Mouse (Mus musculus): Measurements from ENCODE around the gene D1Ertd622e. TPM values are rescaled to one million over a fixed set of nuclear protein-coding genes. Genes with fewer than 3 reads are reported as not detected.
A peak's percentile ranks its signal among the peaks of the same experiment; 100 is the strongest.

The D1Ertd622e gene
- polyA plus RNA-seq (2011; ENCODE audit: insufficient read depth, insufficient read length, low replicate concordance, missing spikeins): 17.1 and 25.1 TPM in 2 replicates

GRCm38 (mm10) chr1:97661406-97662241 lies at the start of gene D1Ertd622e:
TSS of gene D1Ertd622e (minus strand) at chr1:97662074.
- Histone ChIP-seq H3K27ac (ENCODE audit: control insufficient read depth, insufficient read depth, low read depth, low read length, poor library complexity) (peak within 1 kb of the TSS; percentile 99), H3K4me1 (ENCODE audit: control insufficient read depth, insufficient read depth, low read length) (peaks cover 1% of the 10 kb centered on the region), H3K4me3 (replicated peaks; ENCODE audit: control insufficient read depth, low read depth, low read length) (peak within 1 kb of the TSS; percentile 97)
- TF ChIP-seq CTCF (IDR thresholded peaks at IDR 0.05; ENCODE audit: control insufficient read depth, insufficient read depth, low read length) (no peak), POLR2A (IDR thresholded peaks at IDR 0.05; ENCODE audit: borderline replicate concordance, control insufficient read depth, low read depth, low read length) (peak; percentile 66; the same call in 1 of the 2 replicates)
- WGBS: under 1% methylated on average over 106 of the region's 106 CpGs

- Histone ChIP-seq H3K4me3 (replicated peaks; ENCODE audit: control insufficient read depth, low read depth, low read length) (no peak overlapping the region), H3K27ac (ENCODE audit: control insufficient read depth, insufficient read depth, low read depth, low read length, poor library complexity) (no peak overlapping the region), H3K4me1 (ENCODE audit: control insufficient read depth, insufficient read depth, low read length) (no peaks in the 10 kb centered on the region)
- WGBS: 89% methylated on average over 3 of the region's 3 CpGs
- no peak for TF ChIP-seq CTCF (IDR thresholded peaks at IDR 0.05; ENCODE audit: control insufficient read depth, insufficient read depth, low read length)
- no peak for TF ChIP-seq POLR2A (IDR thresholded peaks at IDR 0.05; ENCODE audit: borderline replicate concordance, control insufficient read depth, low read depth, low read length)
These were observed 48.6 kb upstream of the D1Ertd622e start for GRCm38 (mm10) chr1:97710520-97710919.

- Histone ChIP-seq H3K4me1 (ENCODE audit: control insufficient read depth, insufficient read depth, low read length) (no peaks in the 10 kb centered on the region), H3K27ac (ENCODE audit: control insufficient read depth, insufficient read depth, low read depth, low read length, poor library complexity) (no peak overlapping the region), H3K4me3 (replicated peaks; ENCODE audit: control insufficient read depth, low read depth, low read length) (no peak overlapping the region)
- TF ChIP-seq POLR2A (IDR thresholded peaks at IDR 0.05; ENCODE audit: borderline replicate concordance, control insufficient read depth, low read depth, low read length) (no peak), CTCF (IDR thresholded peaks at IDR 0.05; ENCODE audit: control insufficient read depth, insufficient read depth, low read length) (no peak)
These were observed 43.5 kb upstream of the D1Ertd622e start for GRCm38 (mm10) chr1:97705389-97705788.

GRCm38 (mm10) chr1:97704646-97705045 lies 42.8 kb upstream of the D1Ertd622e start:
- Histone ChIP-seq H3K4me3 (replicated peaks; ENCODE audit: control insufficient read depth, low read depth, low read length) (no peak overlapping the region), H3K27ac (ENCODE audit: control insufficient read depth, insufficient read depth, low read depth, low read length, poor library complexity) (no peak overlapping the region), H3K4me1 (ENCODE audit: control insufficient read depth, insufficient read depth, low read length) (no peaks in the 10 kb centered on the region)
- 72% methylated on average over 1 of the region's 1 CpGs for WGBS
- no peak for TF ChIP-seq CTCF (IDR thresholded peaks at IDR 0.05; ENCODE audit: control insufficient read depth, insufficient read depth, low read length)
- no peak for TF ChIP-seq POLR2A (IDR thresholded peaks at IDR 0.05; ENCODE audit: borderline replicate concordance, control insufficient read depth, low read depth, low read length)

GRCm38 (mm10) chr1:97698956-97699570 lies 37.2 kb upstream of the D1Ertd622e start:
- H3K4me3 ChIP-seq (replicated peaks; ENCODE audit: control insufficient read depth, low read depth, low read length): no peak overlapping the region
- no peak for TF ChIP-seq CTCF (IDR thresholded peaks at IDR 0.05; ENCODE audit: control insufficient read depth, insufficient read depth, low read length)
- TF ChIP-seq POLR2A (IDR thresholded peaks at IDR 0.05; ENCODE audit: borderline replicate concordance, control insufficient read depth, low read depth, low read length): no peak
- H3K4me1 ChIP-seq (ENCODE audit: control insufficient read depth, insufficient read depth, low read length): no peaks in the 10 kb centered on the region
- no peak overlapping the region for H3K27ac ChIP-seq (ENCODE audit: control insufficient read depth, insufficient read depth, low read depth, low read length, poor library complexity)
- 34% methylated on average over 11 of the region's 11 CpGs for WGBS

GRCm38 (mm10) chr1:97697273-97697672 lies 35.4 kb upstream of the D1Ertd622e start:
- H3K4me3 ChIP-seq (replicated peaks; ENCODE audit: control insufficient read depth, low read depth, low read length): no peak overlapping the region
- TF ChIP-seq POLR2A (IDR thresholded peaks at IDR 0.05; ENCODE audit: borderline replicate concordance, control insufficient read depth, low read depth, low read length) (no peak), CTCF (IDR thresholded peaks at IDR 0.05; ENCODE audit: control insufficient read depth, insufficient read depth, low read length) (no peak)
- 82% methylated on average over 1 of the region's 1 CpGs for WGBS
- no peak overlapping the region for H3K27ac ChIP-seq (ENCODE audit: control insufficient read depth, insufficient read depth, low read depth, low read length, poor library complexity)
- no peaks in the 10 kb centered on the region for H3K4me1 ChIP-seq (ENCODE audit: control insufficient read depth, insufficient read depth, low read length)

- TF ChIP-seq CTCF (IDR thresholded peaks at IDR 0.05; ENCODE audit: control insufficient read depth, insufficient read depth, low read length): no peak
- TF ChIP-seq POLR2A (IDR thresholded peaks at IDR 0.05; ENCODE audit: borderline replicate concordance, control insufficient read depth, low read depth, low read length): no peak
- Histone ChIP-seq H3K4me1 (ENCODE audit: control insufficient read depth, insufficient read depth, low read length) (no peaks in the 10 kb centered on the region; the same call in 1 of the 2 replicates), H3K4me3 (replicated peaks; ENCODE audit: control insufficient read depth, low read depth, low read length) (no peak overlapping the region), H3K27ac (ENCODE audit: control insufficient read depth, insufficient read depth, low read depth, low read length, poor library complexity) (no peak overlapping the region)
These were observed 32.0 kb upstream of the D1Ertd622e start for GRCm38 (mm10) chr1:97693825-97694224.

- no peak overlapping the region for H3K27ac ChIP-seq (ENCODE audit: control insufficient read depth, insufficient read depth, low read depth, low read length, poor library complexity)
- no peak for TF ChIP-seq POLR2A (IDR thresholded peaks at IDR 0.05; ENCODE audit: borderline replicate concordance, control insufficient read depth, low read depth, low read length)
- TF ChIP-seq CTCF (IDR thresholded peaks at IDR 0.05; ENCODE audit: control insufficient read depth, insufficient read depth, low read length): peak; percentile 84
- H3K4me1 ChIP-seq (ENCODE audit: control insufficient read depth, insufficient read depth, low read length): no peaks in the 10 kb centered on the region; the same call in 1 of the 2 replicates
- 8% methylated on average over 3 of the region's 3 CpGs for WGBS
- no peak overlapping the region for H3K4me3 ChIP-seq (replicated peaks; ENCODE audit: control insufficient read depth, low read depth, low read length)
These were observed 26.9 kb upstream of the D1Ertd622e start for GRCm38 (mm10) chr1:97688756-97689155.

Data from bone marrow, adult 2 months (tissue).